In the genomic region with DNA sequence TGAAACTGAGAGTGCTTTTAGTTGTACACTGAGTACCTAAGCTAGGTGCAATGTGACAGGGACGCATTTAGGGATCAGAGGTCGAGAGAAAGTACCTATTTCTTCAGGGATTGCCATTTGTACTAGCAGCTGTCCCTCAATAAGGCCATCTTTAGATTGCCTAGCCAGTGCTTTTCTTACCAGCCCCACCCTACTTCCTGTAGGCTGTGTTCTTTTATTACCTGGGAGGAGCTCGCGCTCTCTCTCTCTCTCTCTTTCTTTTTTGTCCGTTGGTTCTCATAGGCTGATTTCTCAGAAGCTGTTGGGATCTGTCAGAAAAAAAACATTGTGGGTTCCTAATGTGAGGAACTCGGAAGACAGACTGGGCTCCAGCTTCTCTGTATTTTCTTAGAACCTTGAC, we compare ENCODE assay signal across 12 mouse cellular contexts. TPM values are rescaled to one million over a fixed set of nuclear protein-coding genes. Genes with fewer than 3 reads are reported as not detected.
A peak's percentile ranks its signal among the peaks of the same experiment; 100 is the strongest.
DNase-seq lines count a peak whose midpoint lies in the region; ATAC-seq lines count a peak whose summit lies in the region.
"Had no signal": no experiment of that assay in that cellular context is flagged by ENCODE, and none has a peak within 500 bp of the region (broad histone marks: within the 10 kb centered on the region; RNA-seq: fewer than 3 reads in every experiment).

No protein-coding gene starts in this region.

- H3K4me2 ChIP-seq in heart, embryonic 13.5 days: no peak overlapping the region
- H3K4me2 ChIP-seq: limb, embryonic 15.5 days had no signal

- ATAC-seq in heart, embryonic 13.5 days (ENCODE audit: extremely low read depth, insufficient number of reproducible peaks, low FRiP score, low TSS enrichment): no peak
- ATAC-seq in common myeloid progenitor, adult 5-6 weeks (replicated peaks; ENCODE audit: low read depth, poor library complexity, severe bottlenecking): peak; percentile 50; the same call in 1 of the 2 replicates
- 0 out of 2 replicates have a peak, but pooled peaks have one; percentile 33 for ATAC-seq in neutrophil, adult 5-6 weeks (ENCODE audit: extremely low read depth, insufficient number of reproducible peaks, low FRiP score, poor library complexity, severe bottlenecking)

- H3K9ac ChIP-seq in heart, embryonic 13.5 days: 0 out of 2 replicates have a peak overlapping the region, but pooled peaks have one; percentile 3
- H3K9ac ChIP-seq: limb, embryonic 15.5 days had no signal

- DNase-seq in heart, postnatal 4 days: no peak
- peak; percentile 60 for DNase-seq in CD4-positive helper T cell, adult 2 months (ENCODE audit: low read depth, low spot score)
- DNase-seq in MN1 (ENCODE audit: low spot score): no peak
- DNase-seq in adrenal gland, postnatal 10 days: no peak
- no peak for DNase-seq in right cerebral cortex, adult 2 months (ENCODE audit: low spot score in 2 of 2)
- DNase-seq: cerebellum, adult 11-12 months; lung, adult 18-20 months; right cerebral cortex, postnatal 14 days had no signal

- no peak overlapping the region for H3K27ac ChIP-seq in heart, embryonic 13.5 days (replicated peaks)
- H3K27ac ChIP-seq: limb, embryonic 15.5 days had no signal

- H3K4me1 ChIP-seq in heart, embryonic 13.5 days: peaks cover 58% of the 10 kb centered on the region

- no peak overlapping the region for H3K4me3 ChIP-seq in heart, embryonic 13.5 days
- H3K4me3 ChIP-seq: limb, embryonic 15.5 days had no signal

- H3K36me3 ChIP-seq in heart, embryonic 13.5 days: no peaks in the 10 kb centered on the region
- H3K36me3 ChIP-seq: limb, embryonic 15.5 days had no signal

- H3K9me3 ChIP-seq in heart, embryonic 13.5 days: no peaks in the 10 kb centered on the region
- H3K9me3 ChIP-seq: limb, embryonic 15.5 days had no signal

- 76% methylated on average over 6 of the region's 6 CpGs for WGBS in heart, embryonic 13.5 days

- H3K27me3 ChIP-seq in heart, embryonic 13.5 days (replicated peaks): no peaks in the 10 kb centered on the region
- H3K27me3 ChIP-seq: limb, embryonic 15.5 days had no signal

RNA-seq across cellular contexts. Expression of gene Itga6, which starts 55.4 kb away (rescaled TPM):
- 65.2 and 65.8 TPM in 2 replicates for polyA plus RNA-seq in heart, embryonic 13.5 days (2015; fragmentation: Nextera tagmentation; extraction: Ambion mirVana)
- total RNA-seq in heart, postnatal 4 days (2021): 100 to 1,000 TPM; 104 to 114 TPM
- total RNA-seq in common myeloid progenitor, adult 5-6 weeks (2017): 66.4 and 70.6 TPM in 2 replicates
- 57.4 and 59.8 TPM in 2 replicates for total RNA-seq in neutrophil, adult 5-6 weeks (2017)
- 100 to 1,000 TPM; 145 to 179 TPM for total RNA-seq in adrenal gland, postnatal 10 days (2021)
